ENCODE assay signal across 8 mouse cellular contexts in genomic region chr15:98691486-98692147, GRCm38 (mm10). TPM values are rescaled to one million over a fixed set of nuclear protein-coding genes. Genes with fewer than 3 reads are reported as not detected.
DNase-seq lines count a peak whose midpoint lies in the region; ATAC-seq lines count a peak whose summit lies in the region.

No protein-coding gene starts in this region.

- H3K9ac ChIP-seq in embryonic facial prominence, embryonic 12.5 days: no peak overlapping the region

- no peaks in the 10 kb centered on the region for H3K27me3 ChIP-seq in embryonic facial prominence, embryonic 12.5 days

- 17% methylated on average over 7 of the region's 7 CpGs for whole genome bisulfite sequencing in embryonic facial prominence, embryonic 12.5 days

- intact Hi-C loops in left cerebral cortex, postnatal 14 days (cut with DNase I): no loop called here

- H3K9me3 ChIP-seq in embryonic facial prominence, embryonic 12.5 days: no peaks in the 10 kb centered on the region

- H3K4me3 ChIP-seq in embryonic facial prominence, embryonic 12.5 days: no peak overlapping the region

- no peaks in the 10 kb centered on the region for H3K36me3 ChIP-seq in embryonic facial prominence, embryonic 12.5 days

- DNase-seq in left cerebral cortex, postnatal 14 days (ENCODE audit: low spot score in 2 of 2): peak; percentile 54 to 60
- DNase-seq in left cerebral cortex, adult 11 months (ENCODE audit: low spot score): no peak
- DNase-seq in kidney, postnatal 14 days: peak; percentile 43
- DNase-seq in right cerebral cortex, postnatal 4 days: peak; percentile 15
- DNase-seq in layer of hippocampus, adult 9-11 months: no peak
- DNase-seq in urinary bladder, postnatal 10 days (ENCODE audit: low spot score): no peak
- DNase-seq in layer of hippocampus, postnatal 10 days (ENCODE audit: low spot score in 2 of 2): no peak

- peak overlapping the region; percentile 12; the same call in 1 of the 2 replicates for H3K27ac ChIP-seq in embryonic facial prominence, embryonic 12.5 days

- no peak overlapping the region for H3K4me2 ChIP-seq in embryonic facial prominence, embryonic 12.5 days (replicated peaks)

- no peak for ATAC-seq in embryonic facial prominence, embryonic 12.5 days (ENCODE audit: insufficient number of reproducible peaks, insufficient read depth, low FRiP score, low TSS enrichment)

- peaks cover 10% of the 10 kb centered on the region for H3K4me1 ChIP-seq in embryonic facial prominence, embryonic 12.5 days

RNA-seq across cellular contexts. Expression of gene Rnd1, which starts 14.4 kb away (rescaled TPM):
- 10 to 100 TPM; 53.9 to 64.1 TPM for total RNA-seq in left cerebral cortex, postnatal 14 days (2021)
- polyA plus RNA-seq in embryonic facial prominence, embryonic 12.5 days (2016; fragmentation: Nextera tagmentation; extraction: Ambion mirVana): 0.57 and 0.91 TPM in 2 replicates
- total RNA-seq in layer of hippocampus, postnatal 10 days (2021): 10 to 100 TPM; 31.2 to 34.3 TPM

RNA-seq across cellular contexts. Expression of gene Ccdc65, which starts 16.4 kb away (rescaled TPM):
- total RNA-seq in left cerebral cortex, postnatal 14 days (2021): 10 to 100 TPM; 12.6 to 13.3 TPM
- polyA plus RNA-seq in embryonic facial prominence, embryonic 12.5 days (2016; fragmentation: Nextera tagmentation; extraction: Ambion mirVana): 1.1 and 1.2 TPM in 2 replicates
- total RNA-seq in layer of hippocampus, postnatal 10 days (2021): 10 to 100 TPM in 1 of 2 experiments, 1 to 10 TPM in 1; 9.7 to 14.2 TPM

RNA-seq across cellular contexts. Expression of gene Ddx23, which starts 28.9 kb away (rescaled TPM):
- 10 to 100 TPM; 56.0 to 57.6 TPM for total RNA-seq in left cerebral cortex, postnatal 14 days (2021)
- 28.8 and 29.8 TPM in 2 replicates for polyA plus RNA-seq in embryonic facial prominence, embryonic 12.5 days (2016; fragmentation: Nextera tagmentation; extraction: Ambion mirVana)
- 10 to 100 TPM; 78.3 to 81.4 TPM for total RNA-seq in layer of hippocampus, postnatal 10 days (2021)

RNA-seq across cellular contexts. Expression of gene Fkbp11, which starts 36.4 kb away (rescaled TPM):
- total RNA-seq in left cerebral cortex, postnatal 14 days (2021): 1 to 10 TPM; 2.7 to 3.4 TPM
- polyA plus RNA-seq in embryonic facial prominence, embryonic 12.5 days (2016; fragmentation: Nextera tagmentation; extraction: Ambion mirVana): 25.1 and 26.3 TPM in 2 replicates
- 1 to 10 TPM; 2.2 to 2.6 TPM for total RNA-seq in layer of hippocampus, postnatal 10 days (2021)

Comparison
In these comparisons a context has a peak if more than half of its experiments do, and no peak if none do; other contexts are left out.
1. DNase-seq: peak in left cerebral cortex, postnatal 14 days (2 of 2), kidney, postnatal 14 days (single experiment) and right cerebral cortex, postnatal 4 days (single experiment); none in left cerebral cortex, adult 11 months (single experiment), layer of hippocampus, adult 9-11 months (single experiment), urinary bladder, postnatal 10 days (single experiment) and layer of hippocampus, postnatal 10 days (0 of 2).